Mouse (Mus musculus): ENCODE data around the gene Olfr1380. TPM values are rescaled to one million over a fixed set of nuclear protein-coding genes. Genes with fewer than 3 reads are reported as not detected.
"Not testable (repeated sequence)": the region's sequence is repeated elsewhere in the genome, so short reads cannot be mapped to it uniquely, and the experiment has no call there.

Olfr1380 gene
- not detected for total RNA-seq (2021)

GRCm38 (mm10) chr11:49556578-49556977 is at the start of gene Olfr1380:
Olfr1380 (plus strand) TSS chr11:49556878.
- DNase-seq (ENCODE audit: extremely low spot score in 1 of 2, low spot score in 1 of 2), result not testable (repeated sequence)

DNA sequence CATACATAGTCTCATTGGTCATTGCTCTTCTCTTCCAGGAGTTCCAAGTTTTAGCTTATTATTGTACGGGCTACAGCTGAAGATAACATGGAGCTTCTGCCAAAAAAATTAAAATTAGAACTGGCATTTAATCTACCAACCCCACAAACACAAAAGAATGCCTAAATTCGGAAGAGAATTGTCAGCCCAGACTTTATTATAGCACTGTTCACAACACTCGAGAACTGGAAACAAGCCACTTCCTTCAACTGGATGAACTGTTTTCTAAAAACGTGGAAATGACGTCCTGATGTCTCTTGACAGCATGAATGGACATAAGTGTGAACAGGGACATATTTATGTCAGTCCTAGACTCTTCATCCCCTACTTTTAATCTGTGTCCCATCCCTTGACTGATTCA is 38.6 kb upstream of the Olfr1380 start:
- no peak for DNase-seq (ENCODE audit: extremely low spot score in 1 of 2, low spot score in 1 of 2)

DNA sequence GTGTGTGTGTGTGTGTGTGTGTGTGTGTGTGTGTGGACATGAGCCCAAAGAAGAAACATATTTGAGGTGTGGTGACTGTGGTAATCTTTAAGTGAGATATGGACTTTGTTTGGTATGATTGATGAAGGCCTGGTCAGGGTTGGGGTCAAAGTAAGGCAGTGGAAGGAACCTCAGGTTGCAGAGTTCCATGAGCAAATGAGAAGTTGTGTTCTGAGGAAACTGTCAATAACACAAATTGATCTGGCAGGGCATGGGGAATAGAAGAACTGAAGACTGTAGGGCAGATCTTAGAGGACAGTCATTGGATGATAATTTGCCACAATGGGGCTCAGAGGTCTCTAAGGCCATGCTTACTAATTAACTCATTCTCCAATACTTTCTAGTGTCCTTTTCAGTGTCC is 37.3 kb upstream of the Olfr1380 start, which contains the start of gene Olfr1383:
Gene Olfr1383, plus strand, starts transcription at position 301 of the 400 bp plus-strand sequence.
- no peak for DNase-seq (ENCODE audit: extremely low spot score in 1 of 2, low spot score in 1 of 2)

DNA sequence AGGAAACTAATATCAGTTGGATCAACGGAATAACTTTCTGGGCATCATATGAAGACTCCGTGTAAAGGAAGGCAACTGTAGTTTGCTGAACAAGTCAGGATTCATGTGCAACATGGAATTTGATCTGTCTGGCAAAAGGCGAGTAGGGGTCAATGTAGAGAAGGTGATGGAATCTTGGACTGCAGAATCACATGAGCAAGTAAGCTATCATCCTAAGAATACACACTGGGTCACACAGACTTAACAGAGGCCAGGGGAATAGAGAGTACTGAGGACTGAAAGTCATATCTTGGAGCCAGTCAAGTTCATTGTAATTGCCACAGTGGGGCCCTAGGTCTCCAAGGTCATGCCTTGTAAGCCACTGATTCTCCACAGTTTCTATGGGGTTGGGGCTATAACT is 28.7 kb upstream of the Olfr1380 start, which contains the start of gene Olfr1382:
Gene Olfr1382, plus strand, starts transcription at position 301 of the 400 bp plus-strand sequence.
- no peak for DNase-seq (ENCODE audit: extremely low spot score in 1 of 2, low spot score in 1 of 2)

- no peak for DNase-seq (ENCODE audit: extremely low spot score in 1 of 2, low spot score in 1 of 2)
Observed at GRCm38 (mm10) chr11:49532761-49533160, 23.9 kb upstream of the Olfr1380 start.

DNA sequence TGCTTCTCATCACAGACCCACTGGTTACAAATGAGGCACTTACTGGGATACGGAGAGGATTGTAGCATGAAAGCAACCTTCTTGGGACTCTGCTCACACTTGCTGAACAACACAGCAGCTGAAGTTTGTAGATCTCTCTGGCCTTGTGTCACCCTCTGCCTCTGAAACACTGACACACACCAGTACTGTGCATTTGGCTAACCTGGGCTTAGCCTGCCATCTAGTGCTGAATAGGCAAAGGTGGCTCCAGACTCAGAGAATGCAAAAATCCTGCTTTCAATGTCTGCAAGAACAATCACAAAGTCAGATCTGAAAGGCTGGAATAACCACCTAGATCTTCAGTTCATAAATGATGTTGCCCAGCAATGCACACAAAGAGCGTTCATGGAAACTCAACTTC is 20.0 kb upstream of the Olfr1380 start:
- not testable (repeated sequence) for DNase-seq (ENCODE audit: extremely low spot score in 1 of 2, low spot score in 1 of 2)

DNA sequence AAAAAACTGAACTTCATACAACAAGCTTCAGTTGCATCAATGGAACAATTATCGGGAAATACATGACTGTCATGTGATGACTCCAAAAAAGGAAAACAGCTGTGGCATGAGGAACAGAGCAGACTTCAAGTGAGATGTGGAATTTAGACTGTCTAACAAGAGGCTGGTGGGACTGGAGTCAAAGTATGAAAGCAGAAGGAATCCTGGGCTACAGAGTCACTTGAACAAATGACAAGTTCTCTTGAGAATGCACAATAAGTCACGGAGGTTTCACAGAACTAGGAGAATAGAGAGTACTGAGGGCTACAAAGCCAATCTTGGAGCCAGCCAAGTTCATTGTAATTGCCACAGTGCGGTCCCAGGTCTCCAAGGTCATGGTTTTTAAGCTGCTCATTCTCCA is 13.5 kb upstream of the Olfr1380 start, which contains the start of gene Olfr1381:
Gene Olfr1381, plus strand, starts transcription at position 301 of the 400 bp plus-strand sequence.
- DNase-seq (ENCODE audit: extremely low spot score in 1 of 2, low spot score in 1 of 2), result not testable (repeated sequence)

DNA sequence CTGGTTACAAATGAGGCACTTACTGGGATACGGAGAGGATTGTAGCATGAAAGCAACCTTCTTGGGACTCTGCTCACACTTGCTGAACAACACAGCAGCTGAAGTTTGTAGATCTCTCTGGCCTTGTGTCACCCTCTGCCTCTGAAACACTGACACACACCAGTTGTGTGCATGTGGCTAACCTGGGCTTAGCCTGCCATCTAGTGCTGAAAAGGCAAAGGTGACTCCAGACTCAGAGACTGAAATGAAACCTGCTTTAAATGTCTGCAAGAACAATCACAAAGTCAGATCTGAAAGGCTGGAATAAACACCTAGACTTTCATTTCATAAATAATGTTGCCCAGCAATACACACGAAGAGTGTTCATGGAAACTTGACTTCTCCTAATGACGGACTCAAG is 2.6 kb upstream of the Olfr1380 start:
- DNase-seq (ENCODE audit: extremely low spot score in 1 of 2, low spot score in 1 of 2), result peak in 1 of 2 experiments; percentile 4

- not testable (repeated sequence) for DNase-seq (ENCODE audit: extremely low spot score in 1 of 2, low spot score in 1 of 2)
Observed at GRCm38 (mm10) chr11:49575054-49575453, 18.4 kb downstream of the Olfr1380 start.

DNA sequence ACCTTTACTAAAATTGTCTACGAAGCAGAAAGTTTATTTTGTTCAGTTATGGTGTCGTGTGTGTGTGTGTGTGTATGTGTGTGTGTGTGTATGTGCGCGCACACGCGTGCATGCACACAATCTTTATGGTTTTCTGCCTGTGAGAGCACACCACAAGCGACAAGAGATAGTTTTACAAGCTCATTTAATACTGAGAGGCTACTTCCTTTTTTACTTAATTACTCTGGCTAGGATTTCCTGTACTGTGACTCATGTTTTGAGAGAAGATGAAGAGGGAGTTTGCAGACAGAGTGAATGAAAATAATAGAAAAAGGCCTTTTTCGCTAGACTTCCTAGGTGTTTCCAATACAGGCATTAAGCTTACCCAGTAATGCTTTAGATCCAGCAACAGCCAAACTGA is 23.8 kb downstream of the Olfr1380 start:
- not testable (repeated sequence) for DNase-seq (ENCODE audit: extremely low spot score in 1 of 2, low spot score in 1 of 2)

GRCm38 (mm10) chr11:49590213-49590612 is 33.5 kb downstream of the Olfr1380 start:
- no peak for DNase-seq (ENCODE audit: extremely low spot score in 1 of 2, low spot score in 1 of 2)

DNA sequence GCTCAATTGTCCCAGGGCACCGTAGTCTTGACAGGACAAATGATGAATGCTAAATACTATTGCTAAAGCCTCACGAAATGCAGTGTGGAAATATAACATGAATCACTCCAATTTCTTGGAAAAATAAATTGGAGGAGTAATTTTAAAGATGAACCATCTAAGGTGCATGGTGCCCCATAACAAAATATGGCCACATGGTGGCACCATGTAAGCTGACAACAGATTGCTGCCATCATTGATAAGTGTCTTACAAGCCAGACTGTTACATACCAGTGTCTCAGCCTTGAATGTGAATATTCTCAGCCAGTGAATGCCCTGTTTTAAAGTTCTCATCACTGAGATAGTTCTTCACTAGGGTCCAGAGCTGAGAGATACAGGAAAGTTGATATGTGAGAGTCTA is 40.5 kb downstream of the Olfr1380 start:
- DNase-seq (ENCODE audit: extremely low spot score in 1 of 2, low spot score in 1 of 2), result not testable (repeated sequence)

- not testable (repeated sequence) for DNase-seq (ENCODE audit: extremely low spot score in 1 of 2, low spot score in 1 of 2)
Observed at GRCm38 (mm10) chr11:49608306-49608705, 51.6 kb downstream of the Olfr1380 start.

DNA sequence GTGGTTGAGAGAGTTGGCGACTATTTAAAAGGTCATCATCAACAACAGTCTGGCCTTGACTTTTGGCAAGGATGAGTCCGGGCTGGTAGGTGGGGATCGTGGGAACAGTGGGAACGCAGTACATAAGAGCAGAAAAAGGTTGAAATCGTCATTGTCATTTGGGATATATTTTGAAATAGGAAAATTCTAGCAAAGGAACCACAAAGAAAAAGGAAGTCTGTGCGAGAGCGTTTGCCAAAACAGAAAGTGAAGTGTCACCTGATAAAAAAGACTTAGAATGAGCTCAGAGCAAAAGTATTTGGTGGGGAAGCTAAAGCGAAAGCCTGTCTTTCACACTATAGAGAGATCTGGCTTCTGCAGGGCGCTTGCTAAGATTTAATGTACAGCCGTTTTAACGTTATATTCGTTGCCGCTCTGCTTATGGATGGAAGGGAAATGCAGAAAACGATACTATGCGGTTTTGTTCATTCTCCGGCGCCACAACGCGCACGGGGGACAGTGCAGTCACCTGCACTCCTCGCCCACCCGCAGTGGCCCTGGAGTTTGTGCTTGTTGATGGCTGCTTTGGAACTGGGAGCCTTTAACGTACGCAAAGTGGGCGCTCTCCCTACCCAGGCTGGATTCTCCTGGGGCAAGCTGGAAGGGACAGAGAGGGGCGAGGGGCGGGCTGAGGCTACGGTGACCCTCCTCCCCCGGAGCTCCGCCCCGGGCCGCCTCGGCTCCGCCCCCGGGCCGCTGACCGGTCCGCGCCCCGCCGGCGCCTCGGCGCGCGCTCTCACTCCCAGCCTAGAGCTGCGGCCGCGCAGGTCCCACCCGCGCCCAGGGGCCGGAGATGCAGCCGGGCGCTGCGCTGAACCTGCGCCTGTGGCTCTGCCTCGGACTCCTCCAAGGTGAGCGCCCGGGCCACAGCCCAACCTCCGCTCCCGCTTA is 52.5 kb downstream of the Olfr1380 start, which contains the start of gene Flt4:
Gene Flt4, plus strand, starts transcription at position 326 of the 930 bp plus-strand sequence.
- not testable (repeated sequence) for DNase-seq (ENCODE audit: extremely low spot score in 1 of 2, low spot score in 1 of 2)

DNA sequence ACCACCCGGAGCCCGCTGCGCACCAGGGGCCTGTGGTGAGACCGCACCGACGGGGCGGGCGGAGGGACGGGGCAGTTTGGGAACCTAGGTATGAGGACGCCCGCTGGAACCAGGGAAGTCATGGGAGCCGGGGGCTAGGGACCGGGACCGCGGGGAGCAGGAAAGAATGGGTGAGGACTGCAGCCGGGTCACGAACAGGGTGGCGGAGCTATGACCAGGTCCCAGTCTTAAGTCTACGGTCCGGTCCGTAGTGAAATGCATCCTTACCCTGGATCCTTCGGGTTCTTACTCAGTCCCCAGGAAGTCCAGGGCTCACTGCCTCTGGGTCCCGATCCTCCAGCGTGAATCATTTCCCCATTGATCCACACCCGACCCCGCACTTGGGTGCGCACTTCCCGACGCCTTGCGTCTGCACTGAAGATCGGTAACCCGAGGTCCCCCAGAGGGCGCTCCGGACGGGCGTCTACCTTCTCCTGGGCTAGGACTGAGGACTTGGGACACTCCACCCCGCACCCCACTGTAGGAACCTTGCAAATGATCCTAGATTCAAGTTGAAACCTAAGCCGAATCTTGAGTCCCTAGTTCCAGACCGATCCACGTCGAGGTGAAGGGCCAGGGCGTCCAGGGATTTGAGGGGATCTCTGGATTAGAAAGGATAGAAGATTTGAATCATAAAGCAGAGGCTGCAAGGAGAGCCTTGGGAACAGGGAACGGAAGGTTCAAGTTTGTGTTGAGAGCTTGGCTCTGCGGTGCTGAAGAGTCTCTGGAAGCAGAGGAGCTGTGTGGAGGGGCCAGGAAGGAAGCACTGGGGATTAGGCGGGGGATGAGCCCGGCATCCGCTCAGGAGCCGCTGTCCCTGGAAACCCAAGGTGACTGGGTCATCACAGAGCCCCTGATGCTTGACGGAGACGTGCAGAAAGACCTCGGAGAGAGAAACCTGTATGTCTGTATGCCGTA is 53.5 kb downstream of the Olfr1380 start:
- not testable (repeated sequence) for DNase-seq (ENCODE audit: extremely low spot score in 1 of 2, low spot score in 1 of 2)

GRCm38 (mm10) chr11:49611349-49611748 is 54.7 kb downstream of the Olfr1380 start:
- not testable (repeated sequence) for DNase-seq (ENCODE audit: extremely low spot score in 1 of 2, low spot score in 1 of 2)

DNA sequence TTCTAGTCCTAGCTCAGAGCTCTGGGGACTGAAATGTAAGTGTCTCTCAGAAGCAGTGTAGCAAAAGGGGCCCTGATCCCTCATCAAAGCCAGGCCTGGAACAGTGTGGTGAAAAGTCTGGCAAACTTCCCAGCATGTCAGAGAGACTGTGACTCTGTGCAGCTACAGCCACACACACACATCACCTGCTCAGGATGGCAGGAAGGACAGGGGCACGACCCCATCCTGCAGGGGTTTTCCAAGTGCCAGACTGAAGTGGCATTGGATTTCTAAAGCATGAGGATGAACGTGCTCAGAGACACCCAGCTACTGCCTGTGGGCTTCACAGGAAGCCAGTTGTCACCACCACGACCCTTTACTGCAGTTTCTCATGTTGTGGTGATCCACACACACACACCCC is 55.5 kb downstream of the Olfr1380 start:
- DNase-seq (ENCODE audit: extremely low spot score in 1 of 2, low spot score in 1 of 2), result no peak

GRCm38 (mm10) chr11:49613349-49613748 is 56.7 kb downstream of the Olfr1380 start:
- DNase-seq (ENCODE audit: extremely low spot score in 1 of 2, low spot score in 1 of 2), result no peak

All from layer of hippocampus, postnatal 25 days (tissue).